Mouse (Mus musculus) mesoderm, embryonic 11.5 days (tissue): ENCODE measurements around the gene Nr2f2.

Experiments used
- DNase-seq: peaks from one replicate; pipeline ENCODE4 v3.0.0-alpha.2; 2012; ENCODE audit warnings: low read depth, low spot score

Nr2f2 gene

GRCm38 (mm10) chr7:70365401-70365811 lies 1.1 kb downstream of the Nr2f2 start:
- no peak for DNase-seq

GRCm38 (mm10) chr7:70364798-70365197 lies 1.7 kb downstream of the Nr2f2 start:
- peak; percentile 74 for DNase-seq

- DNase-seq, result no peak
Observed at GRCm38 (mm10) chr7:70363351-70363750, 3.2 kb downstream of the Nr2f2 start.

- no peak for DNase-seq
Observed at GRCm38 (mm10) chr7:70362526-70363170, 3.9 kb downstream of the Nr2f2 start.

GRCm38 (mm10) chr7:70361383-70362364 lies 4.9 kb downstream of the Nr2f2 start:
- peak; percentile 99 for DNase-seq

- DNase-seq, result no peak
Observed at GRCm38 (mm10) chr7:70360611-70361382, 5.7 kb downstream of the Nr2f2 start.

GRCm38 (mm10) chr7:70359791-70360581 lies 6.5 kb downstream of the Nr2f2 start:
- DNase-seq, result no peak

- DNase-seq, result no peak
Observed at GRCm38 (mm10) chr7:70358848-70359591, 7.5 kb downstream of the Nr2f2 start.

- DNase-seq, result no peak
Observed at GRCm38 (mm10) chr7:70358020-70358847, 8.3 kb downstream of the Nr2f2 start.

GRCm38 (mm10) chr7:70357516-70358019 lies 9.0 kb downstream of the Nr2f2 start:
- no peak for DNase-seq

GRCm38 (mm10) chr7:70356691-70357515 lies 9.6 kb downstream of the Nr2f2 start:
- no peak for DNase-seq

- DNase-seq, result no peak
Observed at GRCm38 (mm10) chr7:70355691-70356568, 10.6 kb downstream of the Nr2f2 start.

GRCm38 (mm10) chr7:70355357-70355620 lies 11.2 kb downstream of the Nr2f2 start:
- DNase-seq, result no peak

- no peak for DNase-seq
Observed at GRCm38 (mm10) chr7:70354606-70355356, 11.8 kb downstream of the Nr2f2 start.

GRCm38 (mm10) chr7:70353151-70353550 lies 13.4 kb downstream of the Nr2f2 start:
- no peak for DNase-seq

GRCm38 (mm10) chr7:70352617-70353016 lies 13.9 kb downstream of the Nr2f2 start:
- DNase-seq, result no peak

- no peak for DNase-seq
Observed at GRCm38 (mm10) chr7:70351981-70352560, 14.5 kb downstream of the Nr2f2 start.
